Mouse (Mus musculus): ENCODE data around the gene Cnnm2.

DNA sequence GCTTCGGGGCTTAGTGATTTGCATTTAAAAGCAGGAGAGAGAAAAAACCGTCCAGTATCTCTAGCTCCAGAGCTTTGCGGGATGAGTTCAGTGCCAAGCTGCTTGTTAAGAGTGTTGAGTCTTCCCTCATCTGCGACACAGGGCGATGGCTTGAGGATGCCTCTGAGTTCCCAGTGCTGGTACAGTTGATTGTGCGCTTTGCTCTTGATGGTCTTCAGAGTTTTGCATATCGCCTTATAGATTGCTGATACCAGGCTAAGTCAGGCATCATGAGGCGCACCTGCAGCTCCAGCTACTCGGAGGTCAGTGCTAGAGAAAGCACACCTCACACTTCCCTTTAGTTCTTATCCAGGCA is 3.3 kb downstream of the Cnnm2 start:
- TF ChIP-seq CTCF (IDR thresholded peaks at IDR 0.05; ENCODE audit: borderline replicate concordance, extremely low read depth, insufficient read depth, insufficient read length) (no peak), POLR2A (IDR thresholded peaks at IDR 0.05; ENCODE audit: borderline replicate concordance, extremely low read depth, insufficient read depth, insufficient read length, poor library complexity, severe bottlenecking) (no peak)
